In the genomic region with DNA sequence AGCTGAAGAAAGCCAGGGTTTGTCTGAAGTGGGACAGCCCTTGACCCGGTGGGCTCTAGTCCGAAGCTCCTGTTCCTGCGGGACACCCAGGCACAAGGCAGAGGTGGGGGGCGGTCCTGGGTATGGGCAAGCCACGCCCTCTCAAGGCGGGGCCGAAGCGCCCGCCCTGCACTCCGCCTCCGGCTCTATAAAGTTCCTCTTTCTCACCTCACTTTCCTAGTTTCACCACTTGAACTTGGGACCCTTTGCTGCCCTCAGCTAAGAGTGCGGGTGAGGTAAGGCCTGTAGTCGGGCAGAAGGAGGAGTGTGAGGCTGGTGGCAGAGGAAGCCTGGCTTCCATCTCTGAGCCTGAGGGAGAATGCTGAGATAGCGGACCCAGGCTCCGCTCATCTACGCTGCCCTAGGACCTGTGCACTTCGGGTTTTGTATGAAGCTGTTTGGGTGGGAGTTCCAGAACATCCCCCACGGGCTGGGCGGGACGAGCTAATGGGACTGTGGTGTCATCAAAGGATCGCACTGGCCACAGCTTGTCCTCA, we compare ENCODE assay signal across 8 mouse cellular contexts. TPM values are rescaled to one million over a fixed set of nuclear protein-coding genes. Genes with fewer than 3 reads are reported as not detected.
DNase-seq lines count a peak whose midpoint lies in the region; ATAC-seq and TF ChIP-seq lines count a peak whose summit lies in the region.

Gene Irf4, plus strand, starts transcription at position 206 of the 536 bp plus-strand sequence.

- peak within 1 kb of the TSS; percentile 81 for H3K4me3 ChIP-seq in gastrocnemius, adult 2 months
- H3K4me3 ChIP-seq in hindbrain, embryonic 15.5 days = peak within 1 kb of the TSS; percentile 37
- peak within 1 kb of the TSS; percentile 29 for H3K4me3 ChIP-seq in liver, embryonic 11.5 days (ENCODE audit: low read depth, low read length)
- H3K4me3 ChIP-seq in midbrain, postnatal 0 days (ENCODE audit: low read depth, low read length) = peak within 1 kb of the TSS; percentile 38
- H3K4me3 ChIP-seq in stomach, postnatal 0 days (ENCODE audit: low read depth, low read length) = peak within 1 kb of the TSS; percentile 41

- peak; percentile 84 for DNase-seq in CD4-positive, CD25-positive, alpha-beta regulatory T cell, adult 2 months (ENCODE audit: low read depth, low spot score)
- DNase-seq in adrenal gland, postnatal 25 days = peak; percentile 54
- peak; percentile 79 for DNase-seq in gastrocnemius, adult 2 months
- DNase-seq in liver, embryonic 11.5 days (ENCODE audit: low spot score) = peak; percentile 54
- no peak for DNase-seq in midbrain, postnatal 0 days (ENCODE audit: low spot score)
- DNase-seq in stomach, postnatal 0 days (ENCODE audit: low spot score) = peak; percentile 56

- peak; percentile 77 for ATAC-seq in hindbrain, embryonic 15.5 days (ENCODE audit: low FRiP score, low read depth)
- ATAC-seq in liver, embryonic 11.5 days (replicated peaks; ENCODE audit: low FRiP score) = peak; percentile 68
- peak; percentile 22; the same call in 1 of the 2 replicates for ATAC-seq in midbrain, postnatal 0 days (ENCODE audit: low FRiP score)
- peak; percentile 57; the same call in 1 of the 2 replicates for ATAC-seq in stomach, postnatal 0 days (ENCODE audit: low FRiP score, low TSS enrichment)
- no peak for ATAC-seq in erythroblast, adult 5-6 weeks (replicated peaks; ENCODE audit: low FRiP score, poor library complexity, severe bottlenecking)

- no peak for TF ChIP-seq CTCF in gastrocnemius, adult 2 months (IDR thresholded peaks at IDR 0.05)
- TF ChIP-seq CTCF in midbrain, postnatal 0 days (IDR thresholded peaks at IDR 0.05) = no peak
- no peak for TF ChIP-seq CTCF in stomach, postnatal 0 days (IDR thresholded peaks at IDR 0.05; ENCODE audit: low read depth)

- intact Hi-C loops in gastrocnemius, adult 2 months (cut with DNase I) = no loop called here

- peaks cover 23% of the 10 kb centered on the region for H3K4me1 ChIP-seq in hindbrain, embryonic 15.5 days (replicated peaks)
- no peaks in the 10 kb centered on the region for H3K4me1 ChIP-seq in liver, embryonic 11.5 days (replicated peaks; ENCODE audit: control insufficient read depth, insufficient read depth, low read length)
- H3K4me1 ChIP-seq in midbrain, postnatal 0 days (ENCODE audit: insufficient read depth, low read length) = peaks cover 14% of the 10 kb centered on the region; the same call in 1 of the 2 replicates
- peaks cover 2% of the 10 kb centered on the region; the same call in 1 of the 2 replicates for H3K4me1 ChIP-seq in stomach, postnatal 0 days (replicated peaks; ENCODE audit: control insufficient read depth, insufficient read depth)

- no peaks in the 10 kb centered on the region for H3K36me3 ChIP-seq in hindbrain, embryonic 15.5 days
- no peaks in the 10 kb centered on the region for H3K36me3 ChIP-seq in liver, embryonic 11.5 days (ENCODE audit: control insufficient read depth, insufficient read depth, low read length)
- H3K36me3 ChIP-seq in midbrain, postnatal 0 days (ENCODE audit: insufficient read depth, low read length) = no peaks in the 10 kb centered on the region
- no peaks in the 10 kb centered on the region for H3K36me3 ChIP-seq in stomach, postnatal 0 days (ENCODE audit: control insufficient read depth, insufficient read depth, low read length)

- H3K27ac ChIP-seq in gastrocnemius, adult 2 months = peak within 1 kb of the TSS; percentile 72
- no peak within 1 kb of the TSS for H3K27ac ChIP-seq in hindbrain, embryonic 15.5 days (replicated peaks)
- no peak within 1 kb of the TSS for H3K27ac ChIP-seq in liver, embryonic 11.5 days (ENCODE audit: low read depth, low read length)
- H3K27ac ChIP-seq in midbrain, postnatal 0 days (ENCODE audit: low read depth, low read length) = no peak within 1 kb of the TSS
- no peak within 1 kb of the TSS for H3K27ac ChIP-seq in stomach, postnatal 0 days (replicated peaks)

- peak within 1 kb of the TSS; percentile 64 for H3K4me2 ChIP-seq in hindbrain, embryonic 15.5 days
- H3K4me2 ChIP-seq in liver, embryonic 11.5 days = peak within 1 kb of the TSS; percentile 65
- H3K4me2 ChIP-seq in midbrain, postnatal 0 days (ENCODE audit: low read depth, low read length, poor library complexity, severe bottlenecking) = peak within 1 kb of the TSS; percentile 81
- peak within 1 kb of the TSS; percentile 67 for H3K4me2 ChIP-seq in stomach, postnatal 0 days (replicated peaks; ENCODE audit: low read depth)

- under 1% methylated on average over 21 of the region's 21 CpGs for WGBS in hindbrain, embryonic 15.5 days
- 3% methylated on average over 21 of the region's 21 CpGs for WGBS in liver, embryonic 11.5 days
- under 1% methylated on average over 21 of the region's 21 CpGs for WGBS in midbrain, postnatal 0 days
- 2% methylated on average over 21 of the region's 21 CpGs for WGBS in stomach, postnatal 0 days

- no peak within 1 kb of the TSS for H3K9ac ChIP-seq in hindbrain, embryonic 15.5 days
- no peak within 1 kb of the TSS for H3K9ac ChIP-seq in liver, embryonic 11.5 days (ENCODE audit: low read depth, low read length)
- H3K9ac ChIP-seq in midbrain, postnatal 0 days (replicated peaks; ENCODE audit: low read length, poor library complexity, severe bottlenecking) = no peak within 1 kb of the TSS
- H3K9ac ChIP-seq in stomach, postnatal 0 days (ENCODE audit: low read length) = peak within 1 kb of the TSS; percentile 23

- H3K9me3 ChIP-seq in hindbrain, embryonic 15.5 days = no peaks in the 10 kb centered on the region
- no peaks in the 10 kb centered on the region for H3K9me3 ChIP-seq in liver, embryonic 11.5 days (ENCODE audit: control insufficient read depth, low read length)
- H3K9me3 ChIP-seq in midbrain, postnatal 0 days (ENCODE audit: low read length) = no peaks in the 10 kb centered on the region
- no peaks in the 10 kb centered on the region for H3K9me3 ChIP-seq in stomach, postnatal 0 days (ENCODE audit: control insufficient read depth, low read length)

- TF ChIP-seq EP300 in stomach, postnatal 0 days (optimal IDR thresholded peaks at IDR 0.05) = no peak

- H3K27me3 ChIP-seq in hindbrain, embryonic 15.5 days = peaks cover 53% of the 10 kb centered on the region
- H3K27me3 ChIP-seq in liver, embryonic 11.5 days (replicated peaks; ENCODE audit: control insufficient read depth, insufficient read depth, low read length) = peaks cover 52% of the 10 kb centered on the region
- H3K27me3 ChIP-seq in midbrain, postnatal 0 days (ENCODE audit: insufficient read depth, low read length) = peaks cover 41% of the 10 kb centered on the region
- peaks cover 14% of the 10 kb centered on the region; the same call in 1 of the 2 replicates for H3K27me3 ChIP-seq in stomach, postnatal 0 days (ENCODE audit: control insufficient read depth, insufficient read depth, low read length)

RNA-seq across cellular contexts. Expression of gene Irf4, which starts in this region (rescaled TPM):
- 2.0 and 2.6 TPM in 2 replicates for total RNA-seq in adrenal gland, postnatal 25 days (2021)
- total RNA-seq in gastrocnemius, adult 2 months (2021) = 1 to 10 TPM in 1 of 2 experiments, under 1 TPM in 1; 0.64 to 2.5 TPM
- 0.03 and 0.04 TPM in 2 replicates for polyA plus RNA-seq in hindbrain, embryonic 15.5 days (2015; fragmentation: Nextera tagmentation; extraction: Ambion mirVana)
- polyA plus RNA-seq in liver, embryonic 11.5 days (2014; fragmentation: Nextera tagmentation; extraction: Ambion mirVana) = 0.14 TPM in 1 of 2 replicates, not detected in the other
- total RNA-seq in midbrain, postnatal 0 days (2014; rRNA removed) = 0.19 and 0.44 TPM in 2 replicates
- 0.02 and 0.05 TPM in 2 replicates for polyA plus RNA-seq in midbrain, postnatal 0 days (2015; fragmentation: Nextera tagmentation; extraction: Ambion mirVana)
- 0.04 and 0.05 TPM in 2 replicates for polyA plus RNA-seq in stomach, postnatal 0 days (2015; fragmentation: Nextera tagmentation; extraction: Ambion mirVana)
- 0.42 TPM in 1 of 2 replicates, not detected in the other for total RNA-seq in erythroblast, adult 5-6 weeks (2015; ENCODE audit: low replicate concordance)
- total RNA-seq in erythroblast, adult 5-6 weeks (2017; ENCODE audit: low replicate concordance) = 1.1 TPM in 2 replicates

Comparison
In these comparisons a context has a peak if more than half of its experiments do, and no peak if none do; other contexts are left out.
1. Peak in ATAC-seq, H3K4me3 ChIP-seq and H3K4me2 ChIP-seq in hindbrain, embryonic 15.5 days; RNA of the gene not detected or under 1 TPM.
2. Peak in DNase-seq, ATAC-seq, H3K4me3 ChIP-seq and H3K4me2 ChIP-seq in liver, embryonic 11.5 days; RNA of the gene not detected or under 1 TPM.
3. Peak in ATAC-seq, H3K4me3 ChIP-seq and H3K4me2 ChIP-seq in midbrain, postnatal 0 days; RNA of the gene not detected or under 1 TPM.
4. Peak in DNase-seq, ATAC-seq, H3K4me3 ChIP-seq, H3K9ac ChIP-seq and H3K4me2 ChIP-seq in stomach, postnatal 0 days; RNA of the gene not detected or under 1 TPM.
5. H3K4me3 ChIP-seq: peak in every context shown above with its lines; median percentile 81 in gastrocnemius, adult 2 months; 41 in stomach, postnatal 0 days; 38 in midbrain, postnatal 0 days; 37 in hindbrain, embryonic 15.5 days; 29 in liver, embryonic 11.5 days.